Mouse (Mus musculus): ENCODE results near the gene Gfy. TPM values are rescaled to one million over a fixed set of nuclear protein-coding genes. Genes with fewer than 3 reads are reported as not detected.
A peak's percentile ranks its signal among the peaks of the same experiment; 100 is the strongest.

Gfy gene
- polyA plus RNA-seq, 1 experiment = not detected

GRCm38 (mm10) chr7:45190186-45190585, 10.8 kb upstream of the Gfy start:
- Histone ChIP-seq H3K27ac (ENCODE audit: insufficient read depth, low read length) (no peak overlapping the region), H3K4me3 (ENCODE audit: extremely low read depth, insufficient read depth, insufficient read length) (no peak overlapping the region), H3K36me3 (ENCODE audit: control insufficient read depth, insufficient read depth, low read length) (no peaks in the 10 kb centered on the region), H3K4me1 (ENCODE audit: control insufficient read depth, insufficient read depth, insufficient read length) (no peaks in the 10 kb centered on the region), H3K27me3 (ENCODE audit: control insufficient read depth, insufficient read depth, low read length) (no peaks in the 10 kb centered on the region)
- WGBS = 83% methylated on average over 6 of the region's 6 CpGs
- no peak for DNase-seq (ENCODE audit: low read depth in 1 of 2, low spot score in 2 of 2)
- TF ChIP-seq POLR2A (IDR thresholded peaks at IDR 0.05; ENCODE audit: low read depth, low read length) = no peak
- no peak for TF ChIP-seq CTCF (IDR thresholded peaks at IDR 0.05; ENCODE audit: extremely low read depth, insufficient read depth, insufficient read length, insufficient replicate concordance)

GRCm38 (mm10) chr7:45189600-45189999, 10.2 kb upstream of the Gfy start:
- WGBS = 65% methylated on average over 16 of the region's 16 CpGs

GRCm38 (mm10) chr7:45185921-45186320, 6.6 kb upstream of the Gfy start:
- Histone ChIP-seq H3K27me3 (ENCODE audit: control insufficient read depth, insufficient read depth, low read length) (peaks cover 12% of the 10 kb centered on the region), H3K27ac (ENCODE audit: insufficient read depth, low read length) (no peak overlapping the region), H3K36me3 (ENCODE audit: control insufficient read depth, insufficient read depth, low read length) (no peaks in the 10 kb centered on the region), H3K4me1 (ENCODE audit: control insufficient read depth, insufficient read depth, insufficient read length) (peaks cover 4% of the 10 kb centered on the region; the same call in 1 of the 2 replicates), H3K4me3 (ENCODE audit: extremely low read depth, insufficient read depth, insufficient read length) (no peak overlapping the region)
- 79% methylated on average over 7 of the region's 7 CpGs for WGBS
- DNase-seq (ENCODE audit: low read depth in 1 of 2, low spot score in 2 of 2) = no peak
- no peak for TF ChIP-seq CTCF (IDR thresholded peaks at IDR 0.05; ENCODE audit: extremely low read depth, insufficient read depth, insufficient read length, insufficient replicate concordance)
- TF ChIP-seq POLR2A (IDR thresholded peaks at IDR 0.05; ENCODE audit: low read depth, low read length) = no peak

More at GRCm38 (mm10) chr7:45189600-45189999, 10.2 kb upstream of the Gfy start:
- H3K4me1 ChIP-seq (ENCODE audit: control insufficient read depth, insufficient read depth, insufficient read length) = no peaks in the 10 kb centered on the region
- no peaks in the 10 kb centered on the region for H3K36me3 ChIP-seq (ENCODE audit: control insufficient read depth, insufficient read depth, low read length)
- H3K4me3 ChIP-seq (ENCODE audit: extremely low read depth, insufficient read depth, insufficient read length) = no peak overlapping the region
- H3K27ac ChIP-seq (ENCODE audit: insufficient read depth, low read length) = no peak overlapping the region
- DNase-seq (ENCODE audit: low read depth in 1 of 2, low spot score in 2 of 2) = no peak
- TF ChIP-seq POLR2A (IDR thresholded peaks at IDR 0.05; ENCODE audit: low read depth, low read length) (no peak), CTCF (IDR thresholded peaks at IDR 0.05; ENCODE audit: extremely low read depth, insufficient read depth, insufficient read length, insufficient replicate concordance) (no peak)
- no peaks in the 10 kb centered on the region for H3K27me3 ChIP-seq (ENCODE audit: control insufficient read depth, insufficient read depth, low read length)

GRCm38 (mm10) chr7:45183672-45184071, 4.3 kb upstream of the Gfy start:
- Histone ChIP-seq H3K4me1 (ENCODE audit: control insufficient read depth, insufficient read depth, insufficient read length) (peaks cover 4% of the 10 kb centered on the region; the same call in 1 of the 2 replicates), H3K27me3 (ENCODE audit: control insufficient read depth, insufficient read depth, low read length) (peaks cover 14% of the 10 kb centered on the region), H3K36me3 (ENCODE audit: control insufficient read depth, insufficient read depth, low read length) (no peaks in the 10 kb centered on the region), H3K4me3 (ENCODE audit: extremely low read depth, insufficient read depth, insufficient read length) (no peak overlapping the region), H3K27ac (ENCODE audit: insufficient read depth, low read length) (no peak overlapping the region)
- TF ChIP-seq POLR2A (IDR thresholded peaks at IDR 0.05; ENCODE audit: low read depth, low read length) (no peak), CTCF (IDR thresholded peaks at IDR 0.05; ENCODE audit: extremely low read depth, insufficient read depth, insufficient read length, insufficient replicate concordance) (no peak)
- DNase-seq (ENCODE audit: low read depth in 1 of 2, low spot score in 2 of 2) = no peak
- 85% methylated on average over 7 of the region's 7 CpGs for WGBS

- DNase-seq (ENCODE audit: low read depth in 1 of 2, low spot score in 2 of 2) = no peak
- 16% methylated on average over 11 of the region's 11 CpGs for WGBS
- peaks cover 17% of the 10 kb centered on the region for H3K27me3 ChIP-seq (ENCODE audit: control insufficient read depth, insufficient read depth, low read length)
- TF ChIP-seq CTCF (IDR thresholded peaks at IDR 0.05; ENCODE audit: extremely low read depth, insufficient read depth, insufficient read length, insufficient replicate concordance) (no peak), POLR2A (IDR thresholded peaks at IDR 0.05; ENCODE audit: low read depth, low read length) (no peak)
- H3K27ac ChIP-seq (ENCODE audit: insufficient read depth, low read length) = no peak overlapping the region
- no peaks in the 10 kb centered on the region for H3K36me3 ChIP-seq (ENCODE audit: control insufficient read depth, insufficient read depth, low read length)
- peak overlapping the region; percentile 38; the same call in 1 of the 2 replicates for H3K4me3 ChIP-seq (ENCODE audit: extremely low read depth, insufficient read depth, insufficient read length)
- H3K4me1 ChIP-seq (ENCODE audit: control insufficient read depth, insufficient read depth, insufficient read length) = peaks cover 4% of the 10 kb centered on the region; the same call in 1 of the 2 replicates
Observed at GRCm38 (mm10) chr7:45182606-45183005, 3.2 kb upstream of the Gfy start.

GRCm38 (mm10) chr7:45182199-45182601, 2.8 kb upstream of the Gfy start:
- Histone ChIP-seq H3K27ac (ENCODE audit: insufficient read depth, low read length) (no peak overlapping the region), H3K4me1 (ENCODE audit: control insufficient read depth, insufficient read depth, insufficient read length) (peaks cover 4% of the 10 kb centered on the region; the same call in 1 of the 2 replicates), H3K36me3 (ENCODE audit: control insufficient read depth, insufficient read depth, low read length) (no peaks in the 10 kb centered on the region), H3K4me3 (ENCODE audit: extremely low read depth, insufficient read depth, insufficient read length) (peak overlapping the region; percentile 38; the same call in 1 of the 2 replicates), H3K27me3 (ENCODE audit: control insufficient read depth, insufficient read depth, low read length) (peaks cover 21% of the 10 kb centered on the region)
- WGBS = under 1% methylated on average over 34 of the region's 34 CpGs
- TF ChIP-seq CTCF (IDR thresholded peaks at IDR 0.05; ENCODE audit: extremely low read depth, insufficient read depth, insufficient read length, insufficient replicate concordance) (no peak), POLR2A (IDR thresholded peaks at IDR 0.05; ENCODE audit: low read depth, low read length) (no peak)
- peak; percentile 75 to 84 for DNase-seq (ENCODE audit: low read depth in 1 of 2, low spot score in 2 of 2)

- no peak overlapping the region for H3K27ac ChIP-seq (ENCODE audit: insufficient read depth, low read length)
- TF ChIP-seq POLR2A (IDR thresholded peaks at IDR 0.05; ENCODE audit: low read depth, low read length) = no peak
- no peak for TF ChIP-seq CTCF (IDR thresholded peaks at IDR 0.05; ENCODE audit: extremely low read depth, insufficient read depth, insufficient read length, insufficient replicate concordance)
- WGBS = 11% methylated on average over 35 of the region's 35 CpGs
- H3K4me3 ChIP-seq (ENCODE audit: extremely low read depth, insufficient read depth, insufficient read length) = no peak overlapping the region
- no peak for DNase-seq (ENCODE audit: low read depth in 1 of 2, low spot score in 2 of 2)
- peaks cover 4% of the 10 kb centered on the region; the same call in 1 of the 2 replicates for H3K4me1 ChIP-seq (ENCODE audit: control insufficient read depth, insufficient read depth, insufficient read length)
- H3K27me3 ChIP-seq (ENCODE audit: control insufficient read depth, insufficient read depth, low read length) = peaks cover 24% of the 10 kb centered on the region
- no peaks in the 10 kb centered on the region for H3K36me3 ChIP-seq (ENCODE audit: control insufficient read depth, insufficient read depth, low read length)
Observed at GRCm38 (mm10) chr7:45181540-45181939, 2.2 kb upstream of the Gfy start.

Data from spleen, adult 2 months (tissue).